Mouse (Mus musculus) bone marrow, adult 2 months (tissue): ENCODE measurements around the gene Slc25a5.

Experiments
- CTCF ChIP-seq: fragments of 200-500 bp; IDR thresholded peaks from 2 replicates; pipeline ENCODE4 v1.5.1; 2011; ENCODE audit warnings: low read length, control low read depth; ENCODE audit not compliant: control insufficient read depth, insufficient read depth
- POLR2A ChIP-seq: fragments of 200-500 bp; IDR thresholded peaks from 2 replicates; pipeline ENCODE4 v1.6.1; 2011; ENCODE audit warnings: low read depth, mild to moderate bottlenecking, control low read depth, low read length, borderline replicate concordance; ENCODE audit not compliant: control insufficient read depth

DNA sequence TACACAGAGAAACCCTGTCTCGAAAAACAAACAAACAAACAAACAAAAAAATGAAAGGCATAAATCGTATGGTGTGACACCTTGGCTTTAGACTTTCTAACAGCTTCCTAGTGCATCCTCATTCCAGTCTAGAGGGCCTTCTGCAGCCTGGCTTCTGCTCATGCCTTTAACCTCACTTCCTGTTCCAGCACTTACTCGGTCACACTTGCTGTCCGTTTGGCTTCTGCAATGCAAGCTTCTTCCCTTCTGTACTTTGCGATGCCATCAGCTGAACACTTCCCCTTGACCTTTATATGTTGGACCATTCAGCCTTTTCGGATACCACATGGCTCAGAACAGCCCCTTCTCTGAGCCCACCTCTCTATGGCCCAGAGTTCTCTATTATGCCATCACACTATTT lies 46.2 kb downstream of the Slc25a5 start:
- no peak for TF ChIP-seq CTCF
- no peak for TF ChIP-seq POLR2A
